Mouse (Mus musculus): Measurements from ENCODE around the gene Plekho2.

Plekho2 gene

GRCm38 (mm10) chr9:65529659-65530058 lies 50.2 kb downstream of the Plekho2 start:
- DNase-seq (ENCODE audit: low read depth) = no peak

DNA sequence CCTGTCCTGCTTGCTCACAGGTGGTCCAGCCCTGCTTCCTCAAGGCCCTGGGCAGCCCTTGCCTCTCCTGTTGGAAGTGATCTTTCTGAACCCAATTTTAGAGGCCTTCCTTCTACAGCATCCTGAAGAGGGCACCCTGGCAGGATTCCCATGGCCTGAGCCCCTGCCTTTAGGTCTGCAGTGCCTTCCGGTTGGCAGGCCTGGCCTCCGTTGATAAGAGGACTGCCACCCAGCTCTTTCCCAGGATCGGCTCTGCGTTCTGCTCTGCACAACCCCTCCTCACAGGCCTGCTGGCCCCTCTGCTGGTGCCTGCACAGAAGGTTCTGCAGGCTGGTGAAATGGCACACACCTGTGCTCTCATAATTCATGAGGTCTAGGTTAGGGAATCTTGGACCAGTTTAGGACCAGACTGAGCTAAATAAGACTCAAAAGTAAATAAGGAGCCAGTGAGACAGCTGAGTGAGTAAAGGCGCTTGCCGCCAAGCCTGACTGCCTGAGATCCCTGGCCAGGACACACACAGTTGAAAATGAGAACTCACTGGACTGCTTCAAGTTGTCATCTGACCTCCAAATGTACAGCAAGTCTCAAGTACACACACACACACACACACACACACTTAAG lies 51.3 kb downstream of the Plekho2 start:
- no peak for DNase-seq (ENCODE audit: low read depth)

GRCm38 (mm10) chr9:65525445-65526195 lies 54.2 kb downstream of the Plekho2 start:
- no peak for DNase-seq (ENCODE audit: low read depth)

DNA sequence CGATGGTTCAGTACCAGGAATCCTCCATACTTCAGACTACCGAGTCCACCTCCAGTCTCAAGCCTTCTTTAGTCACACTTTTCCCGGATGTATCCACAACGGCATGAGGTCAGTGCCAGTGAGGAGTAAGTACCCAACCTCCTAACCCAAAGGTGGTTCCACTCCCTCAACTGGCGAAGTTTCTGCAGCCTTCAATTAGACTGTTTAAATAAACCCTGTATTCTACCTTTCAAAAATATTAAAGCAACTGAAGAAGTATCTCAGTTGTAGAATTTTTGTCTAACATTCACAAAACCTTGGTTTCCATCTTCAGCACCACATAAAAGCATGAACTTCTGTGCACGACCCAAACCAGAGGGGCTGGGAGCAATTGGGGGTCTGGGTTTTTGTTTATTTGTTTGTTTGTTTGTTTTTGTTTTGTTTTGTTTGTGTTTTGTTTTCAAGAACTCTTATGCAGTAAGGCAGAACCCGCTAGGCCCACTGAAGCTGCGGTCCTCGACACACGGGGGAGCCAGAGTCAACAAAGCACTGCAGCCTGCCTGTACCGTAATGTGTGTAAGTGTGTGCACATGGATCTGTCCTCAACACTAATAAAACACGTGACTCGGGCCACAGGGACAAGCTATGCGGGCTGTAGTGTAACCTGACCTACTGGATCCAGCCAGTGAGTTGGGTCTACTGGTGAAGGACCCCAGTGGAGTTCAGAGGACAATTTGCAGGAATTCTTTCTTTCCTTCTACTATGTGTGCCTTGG lies 56.1 kb downstream of the Plekho2 start:
- DNase-seq (ENCODE audit: low read depth) = peak; percentile 84

GRCm38 (mm10) chr9:65520505-65520876 lies 59.3 kb downstream of the Plekho2 start:
- no peak for DNase-seq (ENCODE audit: low read depth)

GRCm38 (mm10) chr9:65519807-65520504 lies 59.9 kb downstream of the Plekho2 start, which contains the start of gene Ankdd1a:
Ankdd1a (minus strand) TSS chr9:65520193.
- no peak for DNase-seq (ENCODE audit: low read depth)

GRCm38 (mm10) chr9:65514851-65515261 lies 65.0 kb downstream of the Plekho2 start:
- no peak for DNase-seq (ENCODE audit: low read depth)

- DNase-seq (ENCODE audit: low read depth) = no peak
These were observed 65.4 kb downstream of the Plekho2 start for GRCm38 (mm10) chr9:65514431-65514830.

- DNase-seq (ENCODE audit: low read depth) = no peak
These were observed 67.3 kb downstream of the Plekho2 start for GRCm38 (mm10) chr9:65512520-65512919.

- DNase-seq (ENCODE audit: low read depth) = no peak
These were observed 71.4 kb downstream of the Plekho2 start for GRCm38 (mm10) chr9:65508449-65508848.

GRCm38 (mm10) chr9:65502721-65503505 lies 76.9 kb downstream of the Plekho2 start:
- DNase-seq (ENCODE audit: low read depth) = no peak
